Mouse (Mus musculus): ENCODE data around the gene Hist1h3c. TPM values are rescaled to one million over a fixed set of nuclear protein-coding genes. Genes with fewer than 3 reads are reported as not detected.
"Not testable (repeated sequence)": the region's sequence is repeated elsewhere in the genome, so short reads cannot be mapped to it uniquely, and the experiment has no call there.

Gene Hist1h3c
- polyA plus RNA-seq, 1 experiment: 2.9 TPM

GRCm38 (mm10) chr13:23710374-23711089, 34.9 kb downstream of the Hist1h3c start, which contains the start of gene Hfe:
TSS of gene Hfe (minus strand) at chr13:23710854.
- peak; percentile 64 for DNase-seq
- WGBS: 1% methylated on average over 17 of the region's 17 CpGs

GRCm38 (mm10) chr13:23709714-23710373, 35.6 kb downstream of the Hist1h3c start:
- no peak for DNase-seq
- 20% methylated on average over 15 of the region's 15 CpGs for WGBS
- Histone ChIP-seq H3K4me3 (replicated peaks; ENCODE audit: extremely low read depth, low read depth, low read length) (peak overlapping the region; percentile 74), H3K4me1 (ENCODE audit: control insufficient read depth, insufficient read depth, low read length) (peaks cover 2% of the 10 kb centered on the region; the same call in 1 of the 2 replicates)
- TF ChIP-seq CTCF (IDR thresholded peaks at IDR 0.05; ENCODE audit: insufficient read depth, low read length): no peak

More at GRCm38 (mm10) chr13:23710374-23711089, 34.9 kb downstream of the Hist1h3c start, which contains the start of gene Hfe:
- peak; percentile 72; the same call in 1 of the 2 replicates for TF ChIP-seq POLR2A (IDR thresholded peaks at IDR 0.05; ENCODE audit: borderline replicate concordance, extremely low read depth, low read depth, low read length)
- no peak for TF ChIP-seq CTCF (IDR thresholded peaks at IDR 0.05; ENCODE audit: insufficient read depth, low read length)
- peaks cover 2% of the 10 kb centered on the region; the same call in 1 of the 2 replicates for H3K4me1 ChIP-seq (ENCODE audit: control insufficient read depth, insufficient read depth, low read length)
- peak within 1 kb of the TSS; percentile 74 for H3K4me3 ChIP-seq (replicated peaks; ENCODE audit: extremely low read depth, low read depth, low read length)

DNA sequence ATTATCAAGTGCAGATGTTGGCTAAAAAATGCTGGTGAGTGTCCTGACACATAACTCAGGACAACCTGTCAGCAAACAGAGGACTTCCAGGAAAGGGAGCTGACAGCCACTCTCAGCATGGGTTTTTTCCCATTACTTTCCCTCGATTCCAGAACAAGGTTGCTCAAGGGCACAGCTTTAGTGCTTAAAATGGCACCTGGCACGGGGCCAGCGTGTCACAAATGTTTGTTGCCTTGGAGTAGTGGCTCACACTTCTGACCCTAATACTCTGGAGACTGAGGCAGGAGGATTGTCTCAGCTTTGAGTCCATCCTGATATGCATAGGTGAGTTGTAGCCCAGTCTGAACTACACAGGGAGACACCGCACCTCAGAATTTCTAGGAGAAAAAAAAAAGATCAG, 36.7 kb downstream of the Hist1h3c start:
- TF ChIP-seq CTCF (IDR thresholded peaks at IDR 0.05; ENCODE audit: insufficient read depth, low read length) (no peak), POLR2A (IDR thresholded peaks at IDR 0.05; ENCODE audit: borderline replicate concordance, extremely low read depth, low read depth, low read length) (no peak)
- Histone ChIP-seq H3K4me3 (replicated peaks; ENCODE audit: extremely low read depth, low read depth, low read length) (no peak overlapping the region), H3K4me1 (ENCODE audit: control insufficient read depth, insufficient read depth, low read length) (peaks cover 2% of the 10 kb centered on the region; the same call in 1 of the 2 replicates)
- WGBS: 62% methylated on average over 4 of the region's 4 CpGs
- no peak for DNase-seq

DNA sequence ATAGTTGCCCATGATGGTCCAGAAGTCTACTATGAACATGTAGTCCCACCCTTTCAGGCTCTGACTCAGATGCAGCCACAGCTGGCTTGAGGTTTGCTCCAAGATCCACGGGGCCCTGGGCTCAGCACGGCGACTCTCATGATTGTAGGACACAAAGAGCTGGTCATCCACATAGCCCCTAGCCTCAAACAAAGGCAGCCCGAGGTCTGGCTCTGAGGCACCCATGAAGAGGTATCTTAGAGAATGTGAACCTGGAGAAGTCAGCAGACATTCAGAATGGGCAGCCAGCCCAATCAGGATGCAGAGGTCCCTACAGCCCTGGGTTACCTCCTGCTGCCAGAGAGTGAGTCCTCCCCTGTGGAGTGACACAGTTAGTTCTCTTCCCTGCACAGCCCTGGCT, 37.4 kb downstream of the Hist1h3c start:
- WGBS: 87% methylated on average over 4 of the region's 4 CpGs
- TF ChIP-seq POLR2A (IDR thresholded peaks at IDR 0.05; ENCODE audit: borderline replicate concordance, extremely low read depth, low read depth, low read length) (no peak), CTCF (IDR thresholded peaks at IDR 0.05; ENCODE audit: insufficient read depth, low read length) (no peak)
- Histone ChIP-seq H3K4me1 (ENCODE audit: control insufficient read depth, insufficient read depth, low read length) (peaks cover 2% of the 10 kb centered on the region; the same call in 1 of the 2 replicates), H3K4me3 (replicated peaks; ENCODE audit: extremely low read depth, low read depth, low read length) (no peak overlapping the region)
- no peak for DNase-seq

- TF ChIP-seq POLR2A (IDR thresholded peaks at IDR 0.05; ENCODE audit: borderline replicate concordance, extremely low read depth, low read depth, low read length): no peak
- no peak for TF ChIP-seq CTCF (IDR thresholded peaks at IDR 0.05; ENCODE audit: insufficient read depth, low read length)
- DNase-seq: no peak
- WGBS: 95% methylated on average over 12 of the region's 12 CpGs
- no peak overlapping the region for H3K4me3 ChIP-seq (replicated peaks; ENCODE audit: extremely low read depth, low read depth, low read length)
- peaks cover 2% of the 10 kb centered on the region; the same call in 1 of the 2 replicates for H3K4me1 ChIP-seq (ENCODE audit: control insufficient read depth, insufficient read depth, low read length)
Measured at GRCm38 (mm10) chr13:23706771-23707170, 38.6 kb downstream of the Hist1h3c start.

- TF ChIP-seq POLR2A (IDR thresholded peaks at IDR 0.05; ENCODE audit: borderline replicate concordance, extremely low read depth, low read depth, low read length): no peak
- no peak for TF ChIP-seq CTCF (IDR thresholded peaks at IDR 0.05; ENCODE audit: insufficient read depth, low read length)
- no peak for DNase-seq
- H3K4me1 ChIP-seq (ENCODE audit: control insufficient read depth, insufficient read depth, low read length): 0 out of 2 replicates have a peak, but pooled peaks cover 2% of the 10 kb centered on the region
- WGBS: 79% methylated on average over 7 of the region's 7 CpGs
- no peak overlapping the region for H3K4me3 ChIP-seq (replicated peaks; ENCODE audit: extremely low read depth, low read depth, low read length)
Measured at GRCm38 (mm10) chr13:23705751-23706356, 39.5 kb downstream of the Hist1h3c start.

DNA sequence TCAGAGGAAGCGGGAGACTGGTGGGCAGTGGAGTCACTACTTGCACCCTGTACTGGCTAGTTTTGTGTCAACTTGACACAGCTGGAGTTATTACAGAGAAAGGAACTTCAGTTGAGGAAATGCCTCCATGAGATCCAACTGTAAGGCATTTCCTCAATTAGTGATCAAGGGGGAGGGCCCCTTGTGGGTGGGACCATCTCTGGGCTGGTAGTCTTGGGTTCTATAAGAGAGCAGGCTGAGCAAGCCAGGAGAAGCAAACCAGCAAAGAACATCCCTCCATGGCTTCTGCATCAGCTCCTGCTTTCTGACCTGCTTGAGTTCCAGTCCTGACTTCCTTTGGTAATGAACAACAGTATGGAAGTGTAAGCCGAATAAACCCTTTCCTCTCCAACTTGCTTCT, 42.6 kb downstream of the Hist1h3c start:
- WGBS: 61% methylated on average over 2 of the region's 2 CpGs

DNA sequence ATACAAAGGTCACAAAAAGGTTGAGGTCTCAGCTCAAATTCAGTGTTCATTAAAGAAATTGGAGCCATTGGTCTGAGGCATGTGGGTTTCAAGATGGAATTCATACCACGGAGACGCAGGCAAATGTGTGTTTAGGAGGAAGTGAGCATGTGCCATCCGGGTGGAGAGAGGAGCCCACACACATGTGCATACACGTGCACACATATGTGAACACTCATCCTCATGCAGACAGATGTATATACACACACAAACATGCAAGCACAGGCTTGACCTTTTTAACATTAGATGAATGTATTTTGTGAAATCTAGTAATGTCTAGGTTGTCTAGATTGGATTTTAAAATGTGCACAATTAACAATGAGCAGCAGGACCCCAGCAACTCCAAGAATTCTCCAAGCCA, 43.2 kb downstream of the Hist1h3c start:
- WGBS: 65% methylated on average over 4 of the region's 4 CpGs

More for the DNA sequence above, 42.6 kb downstream of the Hist1h3c start:
- H3K4me1 ChIP-seq (ENCODE audit: control insufficient read depth, insufficient read depth, low read length); DNase-seq; H3K4me3 ChIP-seq (replicated peaks; ENCODE audit: extremely low read depth, low read depth, low read length): not testable (repeated sequence)

GRCm38 (mm10) chr13:23700786-23701520, 44.4 kb downstream of the Hist1h3c start:
- DNase-seq: peak; percentile 62
- peaks cover 2% of the 10 kb centered on the region for H3K4me1 ChIP-seq (ENCODE audit: control insufficient read depth, insufficient read depth, low read length)
- TF ChIP-seq POLR2A (IDR thresholded peaks at IDR 0.05; ENCODE audit: borderline replicate concordance, extremely low read depth, low read depth, low read length) (no peak), CTCF (IDR thresholded peaks at IDR 0.05; ENCODE audit: insufficient read depth, low read length) (peak; percentile 63)
- no peak overlapping the region for H3K4me3 ChIP-seq (replicated peaks; ENCODE audit: extremely low read depth, low read depth, low read length)
- 11% methylated on average over 8 of the region's 8 CpGs for WGBS

More for the DNA sequence above, 43.2 kb downstream of the Hist1h3c start:
- DNase-seq: no peak
- Histone ChIP-seq H3K4me3 (replicated peaks; ENCODE audit: extremely low read depth, low read depth, low read length) (no peak overlapping the region), H3K4me1 (ENCODE audit: control insufficient read depth, insufficient read depth, low read length) (no peaks in the 10 kb centered on the region)
- TF ChIP-seq POLR2A (IDR thresholded peaks at IDR 0.05; ENCODE audit: borderline replicate concordance, extremely low read depth, low read depth, low read length): no peak
- no peak for TF ChIP-seq CTCF (IDR thresholded peaks at IDR 0.05; ENCODE audit: insufficient read depth, low read length)
